Mouse (Mus musculus): ENCODE data around the gene Esp36.
"Not testable (repeated sequence)": the region's sequence is repeated elsewhere in the genome, so short reads cannot be mapped to it uniquely, and the experiment has no call there.

Esp36 gene

DNA sequence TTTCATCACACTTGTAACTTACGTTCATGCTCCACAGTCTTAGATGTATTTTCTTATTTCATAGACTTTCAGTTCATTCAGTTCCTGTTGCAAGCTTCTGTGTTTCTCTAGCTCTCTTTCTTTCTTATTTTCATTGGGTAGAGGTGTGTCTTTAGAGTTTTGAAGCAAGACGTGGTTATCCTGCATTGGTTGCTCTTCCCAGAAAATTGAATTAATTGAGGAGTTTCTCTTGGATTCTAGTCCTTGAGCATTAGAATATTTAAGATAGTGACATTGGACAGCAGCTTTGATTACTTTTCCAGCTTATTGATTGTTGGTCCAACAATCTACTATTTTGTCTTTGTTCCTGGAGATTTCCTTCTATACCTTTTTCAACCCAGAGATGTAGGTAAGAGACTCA, at the start of gene Esp36:
TSS of gene Esp36 (minus strand) at position 101 of the 400 bp plus-strand sequence.
- no peak for DNase-seq (ENCODE audit: low read depth)

DNA sequence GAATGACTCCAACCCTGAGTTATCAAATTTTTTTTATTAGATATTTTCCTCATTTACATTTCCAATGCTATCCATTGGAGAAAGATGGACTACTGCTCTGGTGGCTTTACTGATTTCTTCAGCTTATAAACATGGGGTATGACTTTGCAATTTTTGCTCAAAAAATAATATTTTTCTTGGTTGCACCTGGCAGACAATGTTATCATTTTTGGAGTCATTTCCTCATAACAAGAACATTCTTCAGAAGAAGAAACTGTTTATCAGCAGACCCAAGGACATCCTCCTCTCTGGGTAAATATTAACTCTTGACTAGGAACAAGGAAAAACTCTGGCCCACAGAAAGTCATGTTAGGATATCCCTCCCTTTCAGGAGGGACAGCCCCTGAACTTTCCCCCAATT, 36.2 kb upstream of the Esp36 start:
- not testable (repeated sequence) for DNase-seq (ENCODE audit: low read depth)

- DNase-seq (ENCODE audit: low read depth), result no peak
Observed at GRCm38 (mm10) chr17:38450688-38451087, 30.7 kb upstream of the Esp36 start.

GRCm38 (mm10) chr17:38406135-38406534, 13.8 kb downstream of the Esp36 start:
- no peak for DNase-seq (ENCODE audit: low read depth)

DNA sequence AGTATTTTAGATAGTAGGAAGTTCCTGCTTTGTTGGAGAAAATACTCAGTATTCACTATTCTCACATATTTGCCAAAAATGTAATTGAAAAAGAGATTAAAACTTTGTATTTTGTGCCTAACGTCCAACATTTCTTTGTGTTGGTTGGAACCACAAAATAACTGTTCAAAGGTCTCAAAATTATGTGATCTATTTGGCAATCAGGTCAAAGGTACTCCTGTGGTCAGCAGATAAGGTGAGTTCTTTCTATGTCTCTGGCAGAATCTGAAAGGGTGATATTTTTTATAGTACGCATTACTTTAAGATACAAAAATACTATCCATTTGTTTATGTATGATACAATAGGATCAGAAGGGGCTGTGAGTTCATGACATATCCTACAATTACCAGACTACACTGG, 28.2 kb downstream of the Esp36 start:
- DNase-seq (ENCODE audit: low read depth), result no peak

All from c-Kit-positive CD71-positive TER-119-negative erythroid progenitor cells, embryonic 14.5 days (primary cell).